Mouse (Mus musculus): ENCODE measurements around the gene Zfp872.

GRCm38 (mm10) chr9:22230061-22230460, 42.2 kb downstream of the Zfp872 start:
- TF ChIP-seq CTCF (IDR thresholded peaks at IDR 0.05; ENCODE audit: borderline replicate concordance, insufficient read depth, low read depth, low read length) (no peak), POLR2A (IDR thresholded peaks at IDR 0.05; ENCODE audit: borderline replicate concordance, insufficient read depth, low read length) (no peak)
